Mouse (Mus musculus): ENCODE measurements around the gene Lrrc28.

The Lrrc28 gene

DNA sequence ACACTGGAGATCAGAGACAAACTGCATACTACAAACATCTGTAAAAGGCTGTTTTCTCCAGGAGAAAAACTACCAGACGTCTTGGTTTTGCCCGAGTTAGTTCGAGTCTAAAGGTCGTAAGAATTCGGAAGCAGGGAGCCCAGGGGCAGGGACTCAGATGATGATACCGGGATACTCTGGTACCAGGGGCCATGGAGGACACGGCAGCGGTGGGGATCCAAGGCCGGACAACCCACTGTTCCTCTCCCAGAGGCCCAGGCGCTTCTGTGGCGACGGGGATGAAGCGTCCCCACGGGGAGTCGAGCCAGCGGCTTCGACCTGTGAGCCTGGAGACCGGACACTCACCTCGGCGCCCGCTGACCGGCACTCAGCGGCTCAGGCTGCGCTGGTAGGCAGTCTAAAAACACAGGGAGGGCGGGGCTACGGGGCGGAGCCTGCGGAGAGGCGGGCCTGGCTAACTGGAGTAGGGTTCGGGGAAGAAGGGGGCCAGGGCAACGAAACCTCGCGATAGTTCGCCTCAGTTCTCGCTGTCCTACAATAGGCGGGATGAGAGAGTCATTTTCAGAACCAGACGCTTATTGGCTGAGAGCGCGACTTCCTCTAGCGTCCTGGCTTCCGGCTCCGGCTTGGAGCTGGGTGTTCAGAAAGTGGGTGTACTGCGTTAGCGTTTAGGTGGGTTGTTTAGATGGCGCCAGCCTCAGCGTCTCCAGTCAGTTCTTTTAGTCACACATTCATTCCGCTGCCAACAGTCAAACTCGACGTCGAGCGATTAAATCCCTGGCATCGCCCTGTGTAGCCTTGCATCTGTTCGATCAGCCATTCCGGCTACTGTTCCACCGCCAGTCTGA lies at the start of gene Lrrc28:
Lrrc28 (minus strand) TSS at position 436 of the 848 bp plus-strand sequence.
- peak; percentile 99 for DNase-seq (ENCODE audit: low spot score)

DNA sequence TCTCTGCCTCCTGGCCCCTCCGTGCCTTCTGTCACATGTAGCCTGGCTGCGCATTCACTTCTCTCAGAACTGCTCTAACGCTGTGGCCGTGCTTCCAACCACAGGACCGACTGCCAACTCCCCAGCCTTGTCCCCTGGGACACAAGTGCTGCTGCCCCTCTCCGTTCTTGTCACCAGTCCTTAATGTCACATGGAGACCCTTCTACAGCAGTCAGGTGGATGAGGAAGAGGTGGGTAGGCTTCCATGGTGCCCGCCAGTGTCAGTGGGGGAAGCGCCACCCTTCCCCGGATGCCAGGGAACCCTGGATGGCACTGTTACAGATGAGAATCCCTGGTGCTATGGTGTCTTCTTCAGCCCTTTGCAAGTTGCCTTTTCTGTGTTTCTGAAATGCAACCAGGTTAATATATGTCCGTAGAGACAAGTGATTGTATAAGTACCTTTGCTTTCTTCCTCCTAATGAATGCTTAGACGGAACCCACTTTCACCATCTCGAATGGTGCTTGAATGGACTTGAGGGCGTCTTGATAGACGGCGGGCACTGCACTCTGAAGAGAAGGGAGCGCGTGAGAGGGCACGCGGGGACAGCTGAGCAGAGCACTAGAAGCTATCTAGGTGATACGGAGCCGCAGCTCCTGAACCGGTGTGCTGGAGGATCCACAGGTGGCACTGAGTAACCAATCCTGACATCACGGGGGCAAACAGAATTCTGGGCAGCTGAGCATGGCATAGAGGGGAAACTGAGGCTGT lies 47.9 kb upstream of the Lrrc28 start:
- DNase-seq (ENCODE audit: low spot score) = no peak

DNA sequence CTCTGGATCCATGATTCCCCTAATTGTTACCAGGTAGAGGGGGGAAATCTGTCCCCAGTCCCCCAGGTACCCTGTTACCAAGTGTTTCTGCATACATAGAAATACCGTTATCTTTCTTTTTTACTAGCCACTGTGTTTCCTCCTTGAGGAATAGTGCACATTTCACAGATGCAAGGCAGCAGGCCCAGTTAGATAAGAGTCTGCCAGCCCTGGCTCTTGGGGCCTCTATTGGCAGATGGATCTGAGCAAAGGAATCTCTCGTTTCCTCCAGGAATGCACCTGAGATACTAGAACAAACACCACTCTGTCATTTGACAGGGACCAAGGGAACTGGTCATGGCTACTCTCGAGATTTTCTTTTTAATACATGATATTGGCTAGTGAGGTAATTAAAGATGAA lies 47.1 kb upstream of the Lrrc28 start:
- DNase-seq (ENCODE audit: low spot score) = no peak

DNA sequence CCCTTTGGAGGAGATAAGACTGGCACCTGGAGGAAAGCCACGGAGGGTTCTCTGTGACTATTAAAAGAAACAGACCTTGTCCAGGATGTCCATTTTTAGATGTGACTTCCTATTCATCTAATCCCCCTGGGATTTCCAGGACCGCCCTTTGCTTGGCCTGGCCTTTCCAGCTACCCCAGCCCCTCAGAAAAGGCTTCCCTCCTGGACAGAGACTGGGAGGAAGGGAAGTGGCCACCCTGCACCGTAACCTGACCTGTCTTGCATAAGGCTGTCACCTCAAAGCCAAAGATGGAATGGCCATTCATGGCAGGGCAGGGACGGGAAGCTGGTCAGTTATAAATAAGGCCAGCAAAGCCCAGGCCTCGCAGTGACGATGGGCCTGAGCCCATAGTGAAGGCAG lies 46.0 kb upstream of the Lrrc28 start:
- DNase-seq (ENCODE audit: low spot score) = no peak

DNA sequence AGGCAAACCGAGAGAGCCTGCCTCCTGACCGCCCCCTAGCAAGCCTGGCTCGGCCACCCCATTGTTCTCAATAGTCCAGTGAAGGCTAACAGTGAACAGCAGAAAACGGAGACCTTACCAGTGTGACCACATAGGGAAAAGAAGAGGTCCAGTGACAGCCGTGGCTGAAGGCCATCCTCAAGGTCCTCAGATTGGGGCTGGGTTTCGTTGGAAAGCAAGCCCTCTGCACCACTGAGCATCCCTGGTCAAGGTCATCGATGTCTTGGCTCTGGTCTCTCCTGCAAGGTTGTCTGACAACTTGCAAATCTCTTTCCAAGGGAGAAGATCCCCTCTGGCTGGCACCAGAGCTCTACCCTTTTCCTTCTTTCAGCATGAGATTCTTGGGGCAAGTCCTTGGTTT lies 44.7 kb upstream of the Lrrc28 start:
- DNase-seq (ENCODE audit: low spot score) = no peak

DNA sequence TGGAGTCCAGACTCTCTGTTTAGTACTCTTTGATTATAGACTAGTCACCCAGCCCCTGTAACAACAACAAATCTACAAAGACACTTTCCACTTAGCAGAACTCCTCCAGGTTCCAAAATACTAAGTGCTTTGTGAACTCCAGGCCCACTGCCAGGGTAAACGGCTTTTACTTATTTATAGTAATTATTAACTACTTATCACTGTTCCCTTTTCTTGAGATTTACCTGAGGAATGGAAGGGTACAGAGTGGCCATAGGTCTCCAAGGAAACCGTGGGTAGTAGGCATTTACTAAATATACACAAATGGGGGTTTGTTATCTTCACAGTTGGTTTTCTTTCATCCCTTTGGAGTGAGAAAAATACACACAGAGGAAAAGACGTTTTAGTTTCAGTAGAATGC lies 43.2 kb upstream of the Lrrc28 start:
- DNase-seq (ENCODE audit: low spot score) = no peak

DNA sequence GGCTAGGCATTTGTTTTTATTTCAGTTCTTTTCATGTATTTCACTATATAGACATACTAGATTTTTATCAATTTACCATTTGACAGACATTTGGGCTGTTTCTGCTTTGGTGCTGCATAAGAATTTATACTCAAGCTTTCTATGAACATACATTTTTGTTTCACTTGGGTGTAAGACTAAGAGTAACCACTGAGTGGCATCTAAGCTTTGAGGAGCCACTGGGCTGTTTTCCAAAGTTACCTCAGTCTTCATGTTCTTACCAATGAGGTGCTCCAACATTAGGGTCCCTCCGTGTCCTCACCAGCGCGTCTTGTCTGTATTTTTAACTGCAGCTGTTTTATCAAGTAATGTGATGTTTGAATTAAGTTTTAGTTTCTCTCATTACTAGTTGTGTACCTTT lies 41.5 kb upstream of the Lrrc28 start:
- no peak for DNase-seq (ENCODE audit: low spot score)

DNA sequence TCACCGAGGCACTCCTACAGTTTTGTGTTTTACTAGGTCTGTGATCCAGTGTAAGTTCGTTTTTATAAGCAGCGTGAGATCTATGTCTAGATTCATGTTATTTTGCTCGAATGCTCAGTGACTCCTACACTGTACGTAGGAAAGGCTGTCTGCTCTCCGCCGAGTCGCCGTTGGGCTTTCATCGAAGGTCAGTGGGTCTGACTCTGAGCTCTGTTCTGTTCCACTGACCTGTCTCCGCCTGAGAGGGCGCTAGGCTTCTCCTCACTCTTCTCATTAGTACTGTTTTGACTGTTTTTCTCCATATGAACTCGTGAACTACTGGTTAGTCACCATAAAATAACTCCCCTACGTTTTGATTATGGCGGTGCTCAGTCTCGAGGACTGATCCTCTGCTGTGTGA lies 37.9 kb upstream of the Lrrc28 start:
- DNase-seq (ENCODE audit: low spot score) = no peak

DNA sequence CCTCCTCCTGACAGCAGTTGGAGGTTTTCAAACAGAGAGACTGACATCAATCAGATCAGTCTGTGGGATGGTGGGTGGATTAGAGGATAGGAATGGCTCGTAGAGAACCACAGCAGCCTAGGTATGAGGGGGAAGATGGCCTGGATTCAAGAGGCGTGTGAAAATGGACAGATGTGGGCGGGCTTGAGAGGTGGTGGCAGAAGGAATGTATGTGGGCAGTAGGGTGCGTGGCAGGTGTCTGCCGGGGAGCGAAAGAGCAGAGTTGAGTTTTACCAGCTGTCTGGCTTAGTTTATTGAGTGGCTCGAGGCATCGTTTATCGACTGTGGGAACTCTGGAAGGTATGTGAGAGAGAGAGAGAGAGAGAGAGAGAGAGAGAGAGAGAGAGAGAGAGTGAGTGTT lies 36.0 kb upstream of the Lrrc28 start:
- DNase-seq (ENCODE audit: low spot score) = no peak

DNA sequence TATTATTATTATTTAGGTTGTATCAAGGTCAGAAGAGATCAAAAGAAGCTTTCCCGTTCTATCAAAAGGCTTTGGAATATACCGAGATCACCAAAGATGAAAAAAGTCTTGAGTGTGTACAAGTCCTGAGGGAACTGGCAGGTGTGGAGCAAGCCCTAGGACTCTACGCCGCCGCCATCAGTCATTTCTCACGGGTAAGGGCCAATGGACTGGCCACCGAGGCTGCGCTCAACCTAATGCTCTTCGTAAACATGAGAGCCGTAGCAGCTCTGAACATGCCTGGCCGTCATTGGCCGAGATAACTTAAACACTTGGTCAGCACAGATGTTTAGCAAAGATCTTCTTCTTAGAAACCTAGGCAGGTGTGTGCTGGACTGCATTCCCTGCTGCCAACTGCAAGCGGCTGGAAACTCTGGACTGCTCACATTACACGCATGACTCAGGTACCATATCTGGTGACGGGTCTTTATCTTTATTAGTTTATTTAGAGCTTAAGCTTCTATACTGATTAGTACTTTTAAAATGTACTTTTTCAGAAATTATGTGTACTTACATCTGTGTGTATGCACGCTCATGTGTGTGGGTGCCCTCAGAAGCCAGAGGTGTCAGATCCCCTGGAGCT lies 33.9 kb upstream of the Lrrc28 start:
- no peak for DNase-seq (ENCODE audit: low spot score)

DNA sequence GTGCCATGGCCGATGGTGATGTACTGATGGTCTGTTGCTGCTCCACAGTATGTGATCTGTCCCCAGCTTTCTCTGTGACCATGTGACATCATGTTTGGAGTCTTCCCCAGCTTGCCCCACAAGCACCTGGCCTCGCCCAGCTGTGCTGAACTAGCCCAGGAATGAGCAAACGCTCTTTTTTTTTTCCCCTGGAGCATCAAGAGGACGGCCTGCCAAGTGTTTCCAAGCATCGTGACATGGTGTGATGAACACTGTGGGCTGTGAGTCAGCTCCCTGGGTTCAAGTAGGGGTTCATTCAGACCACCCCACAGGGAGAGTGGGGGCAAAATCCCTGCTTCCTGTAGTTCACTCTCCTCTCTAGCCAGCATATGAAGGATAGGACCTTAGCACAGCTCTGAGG lies 28.6 kb upstream of the Lrrc28 start:
- no peak for DNase-seq (ENCODE audit: low spot score)

DNA sequence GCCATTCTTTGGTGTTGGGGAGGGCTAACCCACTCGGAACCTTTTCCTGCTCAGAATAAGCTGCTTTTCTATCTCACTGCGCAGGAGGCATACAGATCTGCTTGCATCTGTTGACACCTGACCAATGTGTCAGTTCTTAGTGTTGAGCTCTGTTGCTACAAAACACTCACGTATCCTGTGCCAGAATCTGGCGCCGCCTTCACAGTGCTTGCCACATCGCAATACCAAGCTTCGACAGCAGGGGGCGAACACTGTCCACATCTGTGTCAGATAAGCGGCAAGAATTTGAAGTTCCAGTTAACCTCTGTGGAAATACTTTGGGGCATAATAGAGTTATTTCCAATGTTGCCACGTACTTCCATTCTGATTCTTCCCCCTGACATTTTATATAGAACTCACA lies 27.6 kb upstream of the Lrrc28 start:
- peak; percentile 98 for DNase-seq (ENCODE audit: low spot score)

DNA sequence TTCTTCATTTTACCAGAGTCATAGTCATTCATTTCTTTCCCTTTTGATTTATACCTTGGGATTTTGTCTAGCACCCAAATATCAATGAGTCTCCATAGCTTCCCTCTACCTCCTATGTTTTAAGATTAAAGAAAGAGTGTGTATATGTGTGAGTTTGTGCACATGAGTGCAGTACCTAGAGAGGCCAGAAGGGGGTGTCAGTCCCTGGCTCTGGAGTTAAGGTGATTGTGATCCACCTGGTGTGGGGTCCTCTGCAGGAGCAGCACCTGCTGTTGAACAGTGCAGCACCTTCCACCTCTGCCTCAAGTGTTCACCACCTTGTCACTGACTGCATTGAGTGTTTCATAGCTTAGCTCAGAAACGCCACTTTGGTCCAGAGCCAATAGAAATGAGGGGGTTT lies 25.9 kb upstream of the Lrrc28 start:
- DNase-seq (ENCODE audit: low spot score) = no peak

DNA sequence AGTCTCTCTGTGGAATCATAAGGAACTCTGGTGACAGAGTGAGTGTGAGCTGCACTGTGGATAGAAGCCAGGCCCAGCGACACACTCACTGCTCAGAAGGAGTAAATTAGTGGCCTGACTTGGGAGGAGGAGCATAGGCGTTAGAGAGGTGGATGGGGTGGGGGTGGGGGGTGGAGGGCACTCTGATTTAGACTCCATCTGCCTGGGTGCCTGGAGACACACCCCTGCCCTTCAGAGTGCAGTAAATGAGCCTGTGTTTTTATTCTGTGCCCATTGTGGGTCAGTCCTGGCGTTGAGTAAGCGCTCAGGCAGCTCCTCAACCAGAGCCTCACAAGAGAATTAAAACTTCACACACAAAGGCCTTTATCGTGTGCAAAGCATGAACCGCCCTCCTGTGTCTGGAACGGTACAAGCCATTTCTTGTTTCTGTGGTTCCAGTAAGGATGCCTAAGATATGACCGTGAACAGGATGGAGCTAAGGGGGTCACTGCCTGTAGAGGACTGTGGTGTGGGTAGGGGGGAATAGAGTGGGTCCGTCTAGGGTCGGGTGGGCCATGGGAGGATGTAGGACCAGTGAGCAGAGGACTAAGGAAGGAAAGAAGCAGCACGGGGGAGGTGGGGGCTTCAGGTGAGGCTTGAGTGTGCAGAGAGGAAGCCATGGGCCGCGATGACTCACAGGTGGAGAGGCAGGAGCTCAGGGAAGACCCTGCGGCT lies 19.1 kb upstream of the Lrrc28 start:
- DNase-seq (ENCODE audit: low spot score) = no peak

DNA sequence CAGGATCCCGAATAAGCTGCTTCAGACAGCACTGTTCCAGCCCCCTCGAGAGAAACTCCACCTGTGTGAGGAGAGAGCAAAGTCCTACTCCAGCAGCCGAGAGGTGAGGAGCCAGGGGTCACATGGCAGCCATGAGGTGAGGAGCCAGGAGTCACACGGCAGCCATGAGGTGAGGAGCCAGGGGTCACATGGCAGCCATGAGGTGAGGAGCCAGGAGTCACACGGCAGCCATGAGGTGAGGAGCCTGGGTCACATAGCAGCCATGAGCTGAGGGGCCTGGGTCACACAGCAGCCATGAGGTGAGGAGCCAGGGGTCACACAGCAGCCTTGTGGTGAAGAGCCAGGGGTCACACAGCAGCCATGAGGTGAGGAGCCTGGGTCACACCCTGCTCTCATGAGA lies 17.4 kb upstream of the Lrrc28 start:
- no peak for DNase-seq (ENCODE audit: low spot score)

DNA sequence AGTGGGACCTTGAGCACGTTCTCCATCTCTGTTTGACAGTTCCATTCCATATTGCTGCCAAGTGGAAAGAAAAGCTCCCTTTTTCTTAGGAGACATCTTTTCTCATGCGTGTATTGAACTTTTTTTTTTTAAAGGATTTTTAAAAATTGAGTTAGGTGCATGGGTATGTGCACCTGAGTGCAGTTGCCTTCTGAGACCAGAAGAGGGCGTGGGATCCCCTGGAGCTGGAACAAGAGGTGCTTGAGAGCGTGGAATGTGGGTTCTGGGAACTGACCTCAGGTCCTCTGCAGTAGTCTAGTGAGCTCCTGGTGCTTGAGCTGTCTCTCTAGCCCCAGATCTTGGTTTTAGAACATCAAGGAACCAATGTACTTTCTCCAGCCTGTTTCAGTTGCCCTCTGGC lies 13.0 kb upstream of the Lrrc28 start:
- no peak for DNase-seq (ENCODE audit: low spot score)

DNA sequence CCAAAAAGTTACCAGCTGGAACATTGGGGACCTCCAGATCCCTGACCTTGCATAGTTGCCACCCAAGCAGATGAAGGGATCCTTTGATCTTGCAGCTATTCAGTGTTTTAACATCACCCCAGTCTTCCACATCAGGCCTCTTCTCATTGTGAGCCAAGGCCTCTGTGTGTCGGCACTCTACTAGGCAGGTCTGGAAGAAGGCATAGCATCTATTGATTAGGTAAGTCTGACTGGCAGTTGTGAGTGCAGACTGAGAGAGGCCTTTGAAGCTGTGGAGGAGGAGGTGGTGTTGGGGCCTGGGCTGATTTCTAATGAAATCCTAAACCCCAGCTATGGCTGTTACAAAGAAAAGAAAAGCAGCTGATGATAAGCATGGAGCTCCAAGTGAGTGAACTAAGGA lies 10.1 kb upstream of the Lrrc28 start:
- no peak for DNase-seq (ENCODE audit: low spot score)

DNA sequence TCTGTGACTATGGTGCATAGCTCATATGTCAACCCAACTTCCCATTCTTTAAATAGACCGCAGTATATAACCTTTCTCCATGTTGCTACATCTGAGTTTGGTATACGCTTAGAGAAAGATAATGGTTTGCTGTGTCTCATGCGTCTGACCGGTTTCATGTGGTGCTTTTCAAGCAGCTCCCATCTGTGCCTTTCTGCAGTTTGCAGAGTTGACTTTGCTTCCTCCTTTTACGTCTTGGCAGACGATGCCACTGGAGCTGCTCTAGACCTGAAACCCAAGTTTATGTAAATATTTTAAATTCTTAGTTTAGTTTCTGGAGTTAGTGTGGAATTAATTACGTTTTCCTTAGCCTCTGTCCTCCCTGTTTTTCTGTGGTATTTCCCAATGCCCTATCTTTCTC lies 9.6 kb upstream of the Lrrc28 start:
- DNase-seq (ENCODE audit: low spot score) = no peak

DNA sequence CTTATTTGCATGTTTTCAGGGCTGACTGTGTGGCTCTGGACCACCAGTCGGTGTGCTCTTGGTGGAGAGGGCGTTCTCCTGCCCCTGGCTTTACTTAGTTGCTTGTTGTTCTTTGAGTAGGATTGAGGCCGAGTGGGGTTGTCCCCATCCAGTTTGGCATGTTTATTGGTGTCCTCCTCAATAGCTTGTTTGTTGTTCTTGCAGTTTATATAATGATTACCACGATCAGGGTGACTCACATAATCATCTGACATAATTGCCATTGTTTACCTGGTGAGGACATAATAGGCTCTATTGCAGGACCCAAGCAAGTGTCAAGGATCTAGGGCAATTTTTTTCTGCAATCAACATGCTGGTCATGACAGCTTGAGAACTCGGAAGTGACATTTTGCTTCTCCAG lies 7.1 kb upstream of the Lrrc28 start:
- no peak for DNase-seq (ENCODE audit: low spot score)

DNA sequence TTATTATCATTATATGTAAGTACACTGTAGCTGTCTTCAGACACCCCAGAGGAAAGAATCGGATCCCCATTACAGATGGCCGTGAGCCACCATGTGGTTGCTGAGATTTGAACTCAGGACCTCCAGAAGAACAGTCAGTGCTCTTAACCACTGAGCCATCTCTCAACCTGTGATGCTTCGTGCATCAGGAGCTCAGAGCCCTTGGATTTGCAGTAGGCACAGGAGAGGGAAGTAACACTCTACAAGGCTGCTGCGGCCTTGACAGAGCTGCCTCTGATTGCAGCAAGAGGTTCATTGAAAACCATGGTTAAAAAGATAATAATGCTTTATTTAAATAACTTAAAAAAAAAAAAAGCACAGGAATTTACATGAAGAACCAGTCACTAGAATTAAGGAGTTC lies 3.3 kb upstream of the Lrrc28 start:
- DNase-seq (ENCODE audit: low spot score) = no peak

DNA sequence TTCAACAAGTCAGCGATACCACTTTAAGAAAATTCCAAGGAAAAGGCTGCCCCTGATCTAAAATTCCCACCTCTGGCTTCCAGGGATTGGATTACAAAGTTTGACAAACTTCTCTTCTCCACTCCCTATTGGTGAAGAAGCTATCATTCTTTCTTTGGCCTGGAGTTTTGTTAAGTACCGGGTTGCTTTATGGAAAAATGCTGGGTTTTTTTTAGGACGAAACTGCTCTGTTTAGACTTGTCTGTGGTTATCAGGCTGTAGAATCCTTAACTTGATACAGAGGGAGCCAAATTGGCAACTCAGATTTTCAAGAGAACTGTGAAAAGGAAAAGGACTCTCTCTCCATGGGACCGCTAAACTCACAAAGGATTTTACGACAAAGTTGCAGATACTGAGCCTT lies 2.2 kb upstream of the Lrrc28 start, which contains the start of gene Ttc23:
Ttc23 (plus strand) TSS at position 134 of the 400 bp plus-strand sequence.
- no peak for DNase-seq (ENCODE audit: low spot score)

DNA sequence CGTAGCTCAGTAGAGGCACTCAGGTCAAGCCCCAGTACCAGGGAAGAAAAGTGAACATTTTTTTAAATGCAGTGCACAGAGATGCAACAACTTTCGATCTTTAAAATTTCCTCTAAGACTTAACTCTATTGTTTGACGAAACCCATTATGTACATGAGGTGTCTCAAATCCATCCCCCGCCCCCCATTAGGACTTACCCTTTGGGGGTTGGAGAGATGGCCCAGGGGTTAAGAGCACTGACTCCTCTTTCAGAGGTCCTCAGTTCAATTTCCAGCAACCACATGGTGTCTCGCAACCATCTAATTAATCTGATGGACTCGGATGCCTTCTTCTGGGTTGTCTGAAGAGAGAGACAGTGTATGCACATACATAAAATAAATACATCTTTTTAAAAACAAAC lies 1.1 kb upstream of the Lrrc28 start:
- DNase-seq (ENCODE audit: low spot score) = no peak

DNA sequence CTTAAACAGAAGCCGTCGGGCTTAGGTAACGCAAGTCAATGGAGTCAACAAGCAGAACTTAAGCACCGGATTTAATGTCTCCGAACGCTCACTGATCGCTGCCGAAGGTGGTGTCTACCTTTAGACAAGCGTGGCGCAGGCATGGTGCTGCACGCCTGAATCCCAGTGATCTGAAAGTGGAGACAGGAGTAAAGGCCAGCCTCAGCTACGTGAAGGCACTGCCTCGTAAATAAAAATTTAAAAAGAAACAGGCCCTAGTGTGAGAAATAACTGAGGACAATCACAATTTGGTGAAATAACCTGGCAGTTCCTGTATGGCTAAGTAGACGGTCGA lies 580 bp upstream of the Lrrc28 start:
- DNase-seq (ENCODE audit: low spot score) = no peak

Measured in layer of hippocampus, adult 9-10 months (tissue).